Mouse (Mus musculus) lung, adult 2 months (tissue): ENCODE measurements around the gene Ccdc88a. TPM values are rescaled to one million over a fixed set of nuclear protein-coding genes. Genes with fewer than 3 reads are reported as not detected.

ENCODE experiments used
- DNase-seq: peaks from one replicate; pipeline ENCODE4 v3.0.0; 2022
- H3K4me1 ChIP-seq: fragments of 200-500 bp; 2 replicates; pipeline ENCODE4 v1.6.1; 2011; ENCODE audit warnings: low read length; ENCODE audit not compliant: control insufficient read depth, insufficient read depth
- H3K4me3 ChIP-seq: fragments of 200-500 bp; replicated peaks from 2 replicates; pipeline ENCODE3; 2011; ENCODE audit warnings: low read depth, mild to moderate bottlenecking, control low read depth, low read length; ENCODE audit errors: extremely low read depth
- CTCF ChIP-seq: fragments of 200-500 bp; IDR thresholded peaks from 2 replicates; pipeline ENCODE4 v1.5.1; 2011; ENCODE audit warnings: mild to moderate bottlenecking, low read length, control low read depth; ENCODE audit not compliant: insufficient read depth
- POLR2A ChIP-seq: fragments of 200-500 bp; IDR thresholded peaks from 2 replicates; pipeline ENCODE4 v1.6.1; 2011; ENCODE audit warnings: low read depth, mild to moderate bottlenecking, control low read depth, low read length, borderline replicate concordance; ENCODE audit errors: extremely low read depth
- WGBS: fragments of 180-500 bp; shearing (Covaris S2); methylation state at CpG from one replicate; pipeline ENCODE4 v1.1.7; 2018; 5-methylcytosine and 5-hydroxymethylcytosine counted together
- polyA plus RNA-seq: library from polyadenylated mRNA; depleted of rRNA; stranded (reverse); fragments of >200 nt; gene quantifications from 2 replicates; pipeline ENCODE4 v1.2.3, GENCODE M21; 2012; rRNA removed

Gene Ccdc88a
- polyA plus RNA-seq, 1 experiment, result 2.3 TPM

- TF ChIP-seq POLR2A (no peak), CTCF (no peak)
- H3K4me1 ChIP-seq, result no peaks in the 10 kb centered on the region; the same call in 1 of the 2 replicates
- DNase-seq, result no peak
- H3K4me3 ChIP-seq, result peak overlapping the region; percentile 97
- WGBS, result under 1% methylated on average over 27 of the region's 27 CpGs
Measured at GRCm38 (mm10) chr11:29547249-29547751, 173.8 kb downstream of the Ccdc88a start.

- WGBS, result under 1% methylated on average over 46 of the region's 46 CpGs
- DNase-seq, result peak; percentile 93
- Histone ChIP-seq H3K4me1 (no peaks in the 10 kb centered on the region; the same call in 1 of the 2 replicates), H3K4me3 (peak within 1 kb of the TSS; percentile 97)
- TF ChIP-seq CTCF, result no peak
- peak; percentile 94; the same call in 1 of the 2 replicates for TF ChIP-seq POLR2A
Measured at GRCm38 (mm10) chr11:29547752-29548503, 174.5 kb downstream of the Ccdc88a start, which contains the start of the genes Clhc1 and Rps27a. Gene Clhc1, plus strand, starts transcription at chr11:29547950. Gene Rps27a, minus strand, starts transcription at chr11:29548109.

GRCm38 (mm10) chr11:29548504-29549424 is 175.3 kb downstream of the Ccdc88a start:
- peak overlapping the region; percentile 97 for H3K4me3 ChIP-seq
- 21% methylated on average over 23 of the region's 23 CpGs for WGBS
- no peaks in the 10 kb centered on the region; the same call in 1 of the 2 replicates for H3K4me1 ChIP-seq
- TF ChIP-seq POLR2A, result no peak
- TF ChIP-seq CTCF, result no peak
- DNase-seq, result no peak

- no peak overlapping the region for H3K4me3 ChIP-seq
- WGBS, result 56% methylated on average over 1 of the region's 1 CpGs
- TF ChIP-seq POLR2A, result no peak
- TF ChIP-seq CTCF, result no peak
- no peaks in the 10 kb centered on the region; the same call in 1 of the 2 replicates for H3K4me1 ChIP-seq
- DNase-seq, result no peak
Measured at GRCm38 (mm10) chr11:29549425-29549778, 175.9 kb downstream of the Ccdc88a start.

Other genes with a start within 250 kb of the Ccdc88a start
- gene Pnpt1, start 242.9 kb upstream of the Ccdc88a start, polyA plus RNA-seq, result 4.6 and 5.4 TPM in 2 replicates
- gene Ppp4r3b, start 200.8 kb upstream of the Ccdc88a start, polyA plus RNA-seq, result 7.3 and 10.2 TPM in 2 replicates
- 7.6 and 9.6 TPM in 2 replicates for gene Cfap36, start 126.2 kb upstream of the Ccdc88a start, polyA plus RNA-seq
- 2.1 and 3.2 TPM in 2 replicates for gene Prorsd1, start 141.4 kb downstream of the Ccdc88a start, polyA plus RNA-seq
- gene Mtif2, start 152.8 kb downstream of the Ccdc88a start, polyA plus RNA-seq, result 5.5 and 8.2 TPM in 2 replicates
- not detected in 2 replicates for gene Clhc1, start 174.3 kb downstream of the Ccdc88a start, polyA plus RNA-seq
- 68.8 and 118 TPM in 2 replicates for gene Rps27a, start 174.5 kb downstream of the Ccdc88a start, polyA plus RNA-seq